Mouse (Mus musculus): ENCODE measurements at regions not wholly inside any gene's neighbourhood (a gene's known extent, or its start where the extent isn't known, plus 50 kb on each side); places are given as distances from the start of the nearest gene placed in this dataset.

DNA sequence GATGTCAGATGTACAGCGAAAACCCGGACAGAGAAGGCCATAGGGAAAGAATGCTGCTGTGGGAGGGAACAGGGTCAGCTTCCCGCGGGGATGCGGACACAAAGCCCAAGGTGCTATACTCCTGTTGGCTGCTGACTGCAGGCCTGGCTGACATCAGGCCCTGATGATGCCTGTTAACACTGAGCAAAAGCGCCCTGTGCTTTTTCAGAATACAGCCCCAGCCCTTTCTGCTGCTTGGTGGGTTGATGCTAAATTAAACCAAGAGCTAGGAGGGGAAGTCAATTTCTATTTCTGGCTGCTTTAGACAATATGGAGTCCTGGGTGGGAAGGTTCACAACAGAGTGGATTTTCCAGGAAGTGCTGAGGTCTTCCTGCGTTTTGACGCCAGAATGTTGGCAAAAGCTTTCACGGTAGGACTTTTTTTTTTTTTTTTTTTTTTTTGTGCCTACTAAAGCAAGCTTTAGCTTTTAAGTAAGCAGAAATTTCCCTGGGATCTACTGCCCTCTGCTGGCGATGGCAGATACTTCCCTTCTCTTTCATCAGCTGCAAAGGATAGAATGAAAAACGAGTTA lies 302.2 kb upstream of the Arglu1 start:
- 3% methylated on average over 11 of the region's 11 CpGs for WGBS
- Histone ChIP-seq H3K9ac (replicated peaks; ENCODE audit: low read depth, low read length) (no peak overlapping the region; the same call in 1 of the 2 replicates), H3K4me2 (ENCODE audit: low read depth, low read length) (peak overlapping the region; percentile 51), H3K4me1 (ENCODE audit: control insufficient read depth, insufficient read depth) (peaks cover 29% of the 10 kb centered on the region), H3K36me3 (replicated peaks; ENCODE audit: control insufficient read depth, insufficient read depth, low read length) (no peaks in the 10 kb centered on the region), H3K4me3 (ENCODE audit: low read depth, low read length) (peak overlapping the region; percentile 15; the same call in 1 of the 2 replicates), H3K9me3 (replicated peaks; ENCODE audit: control insufficient read depth, low read length) (no peaks in the 10 kb centered on the region), H3K27ac (ENCODE audit: low read depth) (peak overlapping the region; percentile 82), H3K27me3 (ENCODE audit: control insufficient read depth, insufficient read depth, low read length) (no peaks in the 10 kb centered on the region)
- DNase-seq (ENCODE audit: low spot score): peak; percentile 85
- ATAC-seq (ENCODE audit: insufficient read depth, low read depth): peak; percentile 76
- TF ChIP-seq EP300 (IDR thresholded peaks at IDR 0.05; ENCODE audit: low read depth) (peak; percentile 79), CTCF (IDR thresholded peaks at IDR 0.05; ENCODE audit: low read depth) (peak; percentile 74)

GRCm38 (mm10) chr8:8991026-8991425 lies 300.7 kb upstream of the Arglu1 start:
- no peak for DNase-seq (ENCODE audit: low spot score)
- Histone ChIP-seq H3K4me2 (ENCODE audit: low read depth, low read length) (no peak overlapping the region), H3K9ac (replicated peaks; ENCODE audit: low read depth, low read length) (no peak overlapping the region), H3K27ac (ENCODE audit: low read depth) (peak overlapping the region; percentile 82), H3K4me1 (ENCODE audit: control insufficient read depth, insufficient read depth) (peaks cover 29% of the 10 kb centered on the region), H3K27me3 (ENCODE audit: control insufficient read depth, insufficient read depth, low read length) (no peaks in the 10 kb centered on the region), H3K4me3 (ENCODE audit: low read depth, low read length) (no peak overlapping the region), H3K9me3 (replicated peaks; ENCODE audit: control insufficient read depth, low read length) (no peaks in the 10 kb centered on the region), H3K36me3 (replicated peaks; ENCODE audit: control insufficient read depth, insufficient read depth, low read length) (no peaks in the 10 kb centered on the region)
- 56% methylated on average over 8 of the region's 8 CpGs for WGBS
- TF ChIP-seq EP300 (IDR thresholded peaks at IDR 0.05; ENCODE audit: low read depth): no peak
- TF ChIP-seq CTCF (IDR thresholded peaks at IDR 0.05; ENCODE audit: low read depth): no peak
- no peak for ATAC-seq (ENCODE audit: insufficient read depth, low read depth)

DNA sequence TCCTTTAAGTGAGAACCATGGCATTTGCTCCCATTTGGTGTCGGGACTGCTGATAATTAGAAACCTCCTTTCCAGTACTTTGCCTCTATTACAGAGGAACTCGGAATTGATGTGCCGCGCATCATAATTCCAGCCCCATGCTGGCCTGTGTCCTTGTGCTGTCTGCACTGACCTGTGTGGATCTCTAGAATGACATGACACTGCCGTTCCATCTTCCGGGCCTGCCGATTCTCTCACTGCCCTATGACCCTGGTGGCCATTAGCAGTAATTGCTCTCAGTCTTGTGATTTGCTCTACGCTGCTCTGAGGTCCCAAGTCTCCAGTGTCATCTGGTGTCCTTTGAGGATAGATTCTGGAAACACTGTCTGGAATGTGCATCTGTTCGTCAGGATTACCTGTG lies 295.7 kb upstream of the Arglu1 start:
- no peak overlapping the region for H3K9ac ChIP-seq (replicated peaks; ENCODE audit: low read depth, low read length)
- H3K36me3 ChIP-seq (replicated peaks; ENCODE audit: control insufficient read depth, insufficient read depth, low read length): no peaks in the 10 kb centered on the region
- no peak overlapping the region for H3K4me2 ChIP-seq (ENCODE audit: low read depth, low read length)
- peaks cover 15% of the 10 kb centered on the region; the same call in 1 of the 2 replicates for H3K4me1 ChIP-seq (ENCODE audit: control insufficient read depth, insufficient read depth)
- H3K27me3 ChIP-seq (ENCODE audit: control insufficient read depth, insufficient read depth, low read length): no peaks in the 10 kb centered on the region
- H3K27ac ChIP-seq (ENCODE audit: low read depth): no peak overlapping the region
- WGBS: 83% methylated on average over 9 of the region's 9 CpGs
- TF ChIP-seq EP300 (IDR thresholded peaks at IDR 0.05; ENCODE audit: low read depth) (no peak), CTCF (IDR thresholded peaks at IDR 0.05; ENCODE audit: low read depth) (peak; percentile 23; the same call in 1 of the 2 replicates)
- ATAC-seq (ENCODE audit: insufficient read depth, low read depth) (no peak), DNase-seq (ENCODE audit: low spot score) (no peak)
- no peaks in the 10 kb centered on the region for H3K9me3 ChIP-seq (replicated peaks; ENCODE audit: control insufficient read depth, low read length)
- no peak overlapping the region for H3K4me3 ChIP-seq (ENCODE audit: low read depth, low read length)

GRCm38 (mm10) chr8:8985395-8985794 lies 295.1 kb upstream of the Arglu1 start:
- DNase-seq (ENCODE audit: low spot score) (no peak), ATAC-seq (ENCODE audit: insufficient read depth, low read depth) (no peak)
- no peaks in the 10 kb centered on the region for H3K36me3 ChIP-seq (replicated peaks; ENCODE audit: control insufficient read depth, insufficient read depth, low read length)
- 75% methylated on average over 13 of the region's 13 CpGs for WGBS
- H3K27me3 ChIP-seq (ENCODE audit: control insufficient read depth, insufficient read depth, low read length): no peaks in the 10 kb centered on the region
- no peak overlapping the region for H3K4me2 ChIP-seq (ENCODE audit: low read depth, low read length)
- H3K9ac ChIP-seq (replicated peaks; ENCODE audit: low read depth, low read length): no peak overlapping the region
- no peaks in the 10 kb centered on the region for H3K9me3 ChIP-seq (replicated peaks; ENCODE audit: control insufficient read depth, low read length)
- H3K27ac ChIP-seq (ENCODE audit: low read depth): no peak overlapping the region
- H3K4me1 ChIP-seq (ENCODE audit: control insufficient read depth, insufficient read depth): peaks cover 8% of the 10 kb centered on the region; the same call in 1 of the 2 replicates
- TF ChIP-seq CTCF (IDR thresholded peaks at IDR 0.05; ENCODE audit: low read depth) (peak; percentile 22; the same call in 1 of the 2 replicates), EP300 (IDR thresholded peaks at IDR 0.05; ENCODE audit: low read depth) (no peak)
- H3K4me3 ChIP-seq (ENCODE audit: low read depth, low read length): no peak overlapping the region

DNA sequence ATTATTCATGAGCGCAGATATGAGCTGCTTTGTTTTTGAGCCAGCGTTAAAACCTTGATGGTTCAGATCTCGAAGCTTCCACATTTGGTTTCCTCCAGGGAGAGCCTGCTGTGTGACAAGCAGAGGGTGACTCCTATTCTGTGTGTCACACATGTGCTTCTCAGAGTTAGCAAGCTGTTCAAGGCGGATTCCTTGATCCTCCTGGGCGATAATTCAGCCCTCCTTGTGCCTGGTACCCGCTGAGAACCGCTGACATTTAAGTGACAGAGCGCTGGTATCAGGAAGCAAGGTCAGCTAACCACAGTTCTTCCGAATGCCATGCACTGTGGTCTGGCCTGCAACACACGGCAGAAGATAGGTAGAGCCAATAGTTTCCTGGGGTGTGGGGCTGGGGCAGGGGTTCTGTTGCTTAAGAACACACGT lies 294.5 kb upstream of the Arglu1 start:
- Histone ChIP-seq H3K4me2 (ENCODE audit: low read depth, low read length) (no peak overlapping the region), H3K27me3 (ENCODE audit: control insufficient read depth, insufficient read depth, low read length) (no peaks in the 10 kb centered on the region), H3K27ac (ENCODE audit: low read depth) (no peak overlapping the region), H3K4me1 (ENCODE audit: control insufficient read depth, insufficient read depth) (peaks cover 7% of the 10 kb centered on the region; the same call in 1 of the 2 replicates), H3K4me3 (ENCODE audit: low read depth, low read length) (no peak overlapping the region), H3K9ac (replicated peaks; ENCODE audit: low read depth, low read length) (no peak overlapping the region), H3K9me3 (replicated peaks; ENCODE audit: control insufficient read depth, low read length) (no peaks in the 10 kb centered on the region), H3K36me3 (replicated peaks; ENCODE audit: control insufficient read depth, insufficient read depth, low read length) (no peaks in the 10 kb centered on the region)
- DNase-seq (ENCODE audit: low spot score) (no peak), ATAC-seq (ENCODE audit: insufficient read depth, low read depth) (no peak)
- TF ChIP-seq EP300 (IDR thresholded peaks at IDR 0.05; ENCODE audit: low read depth): no peak
- no peak for TF ChIP-seq CTCF (IDR thresholded peaks at IDR 0.05; ENCODE audit: low read depth)
- 28% methylated on average over 11 of the region's 11 CpGs for WGBS
